Mouse (Mus musculus) hindbrain, embryonic 11.5 days (tissue): ENCODE measurements around the gene Fbxo11. TPM values are rescaled to one million over a fixed set of nuclear protein-coding genes. Genes with fewer than 3 reads are reported as not detected.
"Not testable (repeated sequence)": the region's sequence is repeated elsewhere in the genome, so short reads cannot be mapped to it uniquely, and the experiment has no call there.

Experiments used
- ATAC-seq: fragments of 200-750 bp; cut with Nextera tagmentation; 2 replicates; pipeline ENCODE4 v1.8.0; 2017; ENCODE audit warnings: mild to moderate bottlenecking, moderate TSS enrichment, moderate library complexity; ENCODE audit not compliant: low FRiP score
- DNase-seq: peaks from one replicate; pipeline ENCODE4 v3.0.0-alpha.2; 2015; ENCODE audit warnings: low spot score
- H3K27ac ChIP-seq: fragments of 300-500 bp; sonication (generic); 2 replicates; pipeline ENCODE4 v1.5.1; 2014; ENCODE audit warnings: mild to moderate bottlenecking, low read depth, low read length
- H3K27me3 ChIP-seq: fragments of 300-500 bp; sonication (generic); 2 replicates; pipeline ENCODE4 v1.6.1; 2014; ENCODE audit warnings: mild to moderate bottlenecking, low read length, moderate library complexity, mixed read lengths; ENCODE audit not compliant: control insufficient read depth, insufficient read depth
- H3K36me3 ChIP-seq: fragments of 300-500 bp; sonication (generic); 2 replicates; pipeline ENCODE4 v1.6.1; 2014; ENCODE audit warnings: mild to moderate bottlenecking, low read length, moderate library complexity, mixed read lengths; ENCODE audit not compliant: control insufficient read depth, insufficient read depth
- H3K4me1 ChIP-seq: fragments of 300-500 bp; sonication (generic); replicated peaks from 2 replicates; pipeline ENCODE4 v1.6.1; 2014; ENCODE audit warnings: low read length, mixed read lengths; ENCODE audit not compliant: control insufficient read depth, insufficient read depth
- H3K4me2 ChIP-seq: fragments of 300-500 bp; sonication (generic); replicated peaks from 2 replicates; pipeline ENCODE4 v1.6.1; 2014; ENCODE audit warnings: mild to moderate bottlenecking, low read depth, low read length
- H3K4me3 ChIP-seq: fragments of 300-500 bp; sonication (generic); 2 replicates; pipeline ENCODE4 v1.5.1; 2014; ENCODE audit warnings: low read depth, low read length
- H3K9ac ChIP-seq: fragments of 300-500 bp; sonication (generic); 2 replicates; pipeline ENCODE4 v1.6.1; 2014; ENCODE audit warnings: low read depth, low read length
- H3K9me3 ChIP-seq: fragments of 300-500 bp; sonication (generic); 2 replicates; pipeline ENCODE4 v1.6.1; 2016; ENCODE audit warnings: low read length; ENCODE audit not compliant: control insufficient read depth
- WGBS: fragments of 180-500 bp; shearing (Covaris S2); extraction: QIAGEN DNeasy Blood & Tissue Kit; methylation state at CpG from one replicate; pipeline ENCODE4 v1.1.7; 2014; 5-methylcytosine and 5-hydroxymethylcytosine counted together
- polyA plus RNA-seq: library from polyadenylated mRNA; unstranded; fragments of >200 nt; fragmentation: Nextera tagmentation; extraction: Ambion mirVana; gene quantifications from 2 replicates; pipeline ENCODE4 v1.2.1, GENCODE M21; 2014

The Fbxo11 gene
- polyA plus RNA-seq, 1 experiment from 2014 or later, result 41.5 TPM

DNA sequence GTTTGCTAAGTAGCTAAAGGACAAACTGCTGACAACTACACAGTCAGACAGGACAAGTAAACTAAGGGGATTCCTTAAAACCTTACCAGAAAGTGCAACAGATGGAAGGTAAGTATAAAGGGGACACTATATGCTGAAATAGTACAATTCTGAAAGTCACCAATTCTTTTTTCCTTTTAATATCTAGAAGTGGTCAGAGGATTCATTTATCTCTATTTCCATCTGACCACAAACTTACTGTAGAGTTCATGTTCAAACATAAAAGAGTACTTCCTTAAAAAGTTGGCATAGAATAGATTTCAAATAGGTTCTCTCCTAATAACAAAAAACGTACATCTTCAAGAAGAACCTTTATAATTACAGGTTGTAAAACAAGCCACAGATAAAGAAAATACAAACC, 71.8 kb downstream of the Fbxo11 start:
- Histone ChIP-seq H3K4me1 (no peaks in the 10 kb centered on the region), H3K27ac (no peak overlapping the region), H3K27me3 (no peaks in the 10 kb centered on the region), H3K4me2 (no peak overlapping the region), H3K36me3 (0 out of 2 replicates have a peak, but pooled peaks cover 2% of the 10 kb centered on the region), H3K9me3 (no peaks in the 10 kb centered on the region), H3K4me3 (no peak overlapping the region), H3K9ac (no peak overlapping the region)
- DNase-seq (no peak), ATAC-seq (no peak)
- WGBS, result 86% methylated on average over 1 of the region's 1 CpGs

DNA sequence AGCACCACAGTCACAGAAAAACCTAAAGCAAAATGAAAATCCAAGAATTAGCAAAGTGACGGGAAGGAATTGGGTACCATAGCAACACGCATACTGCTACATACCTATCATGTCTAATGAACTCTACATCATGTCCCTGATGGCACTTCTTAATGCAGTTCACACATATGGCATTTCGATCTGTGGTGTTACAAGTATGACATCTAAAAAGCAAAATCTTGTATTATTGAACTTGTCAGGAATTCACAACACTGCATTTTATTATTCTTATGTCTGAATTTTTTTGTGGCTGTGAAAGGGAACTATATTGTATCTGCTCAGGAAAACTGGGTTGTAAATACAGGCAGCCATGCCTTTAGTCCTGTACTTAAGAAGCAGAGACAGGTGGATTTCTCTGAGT, 72.9 kb downstream of the Fbxo11 start:
- no peak for DNase-seq
- no peak for ATAC-seq
- Histone ChIP-seq H3K27me3 (no peaks in the 10 kb centered on the region), H3K36me3 (0 out of 2 replicates have a peak, but pooled peaks cover 2% of the 10 kb centered on the region), H3K9ac (no peak overlapping the region), H3K4me2 (no peak overlapping the region), H3K4me3 (no peak overlapping the region), H3K9me3 (no peaks in the 10 kb centered on the region), H3K27ac (no peak overlapping the region), H3K4me1 (no peaks in the 10 kb centered on the region)
- WGBS, result 87% methylated on average over 3 of the region's 3 CpGs

DNA sequence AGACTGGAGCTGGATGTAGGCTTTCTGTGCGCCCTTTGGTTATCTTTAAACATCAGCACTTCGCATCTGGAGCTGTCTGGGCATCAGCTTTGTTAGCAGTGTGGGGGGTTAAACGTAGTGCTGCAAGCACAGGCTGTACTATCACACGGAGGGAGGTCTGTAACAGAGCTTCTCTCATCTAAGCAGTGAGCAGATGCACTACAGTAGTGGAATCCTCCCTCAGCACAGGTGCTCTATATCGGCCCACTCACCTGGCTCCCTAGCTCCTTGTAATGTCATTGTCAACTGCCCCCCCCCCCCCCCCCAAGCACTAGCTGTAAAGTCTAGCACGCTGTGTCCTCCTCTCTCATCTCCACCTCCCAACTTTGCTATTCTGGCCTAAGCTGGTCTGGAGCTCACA, 77.6 kb downstream of the Fbxo11 start:
- Histone ChIP-seq H3K9ac (no peak overlapping the region), H3K36me3 (peaks cover 12% of the 10 kb centered on the region; the same call in 1 of the 2 replicates), H3K27ac (no peak overlapping the region), H3K4me2 (no peak overlapping the region), H3K4me3 (no peak overlapping the region), H3K4me1 (no peaks in the 10 kb centered on the region), H3K9me3 (no peaks in the 10 kb centered on the region), H3K27me3 (no peaks in the 10 kb centered on the region)
- DNase-seq (no peak), ATAC-seq (no peak)
- WGBS, result 69% methylated on average over 6 of the region's 6 CpGs

DNA sequence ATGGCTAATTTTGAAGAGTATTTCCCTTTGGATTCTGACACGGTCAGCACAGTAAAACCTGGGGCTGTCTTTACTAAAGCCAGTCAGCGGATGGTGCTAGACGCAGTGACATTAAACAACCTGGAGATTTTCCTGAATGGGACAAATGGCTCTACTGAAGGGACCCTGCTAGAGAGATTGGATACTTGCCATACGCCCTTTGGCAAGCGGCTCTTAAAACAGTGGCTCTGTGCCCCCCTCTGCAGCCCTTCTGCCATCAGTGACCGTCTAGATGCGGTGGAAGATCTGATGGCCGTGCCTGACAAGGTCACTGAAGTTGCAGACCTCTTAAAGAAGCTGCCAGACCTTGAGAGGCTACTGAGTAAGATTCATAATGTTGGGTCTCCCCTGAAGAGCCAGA, 79.2 kb downstream of the Fbxo11 start:
- WGBS, result 88% methylated on average over 8 of the region's 8 CpGs
- Histone ChIP-seq H3K4me1 (no peaks in the 10 kb centered on the region), H3K36me3 (peaks cover 12% of the 10 kb centered on the region; the same call in 1 of the 2 replicates), H3K4me2 (no peak overlapping the region), H3K27me3 (no peaks in the 10 kb centered on the region), H3K27ac (no peak overlapping the region), H3K4me3 (no peak overlapping the region), H3K9ac (no peak overlapping the region), H3K9me3 (no peaks in the 10 kb centered on the region)
- no peak for DNase-seq
- ATAC-seq, result no peak

- no peak overlapping the region for H3K9ac ChIP-seq
- no peak for ATAC-seq
- H3K4me3 ChIP-seq, result no peak overlapping the region
- H3K4me2 ChIP-seq, result no peak overlapping the region
- no peaks in the 10 kb centered on the region for H3K4me1 ChIP-seq
- DNase-seq, result no peak
- WGBS, result 95% methylated on average over 20 of the region's 20 CpGs
- H3K27ac ChIP-seq, result no peak overlapping the region
- no peaks in the 10 kb centered on the region for H3K27me3 ChIP-seq
- peaks cover 12% of the 10 kb centered on the region; the same call in 1 of the 2 replicates for H3K36me3 ChIP-seq
- no peaks in the 10 kb centered on the region for H3K9me3 ChIP-seq
Observed at GRCm38 (mm10) chr17:87984440-87985214, 80.5 kb downstream of the Fbxo11 start.

GRCm38 (mm10) chr17:87983313-87983712, 81.8 kb downstream of the Fbxo11 start:
- H3K27ac ChIP-seq, result no peak overlapping the region
- H3K4me2 ChIP-seq, result no peak overlapping the region
- WGBS, result 79% methylated on average over 4 of the region's 4 CpGs
- H3K9ac ChIP-seq, result no peak overlapping the region
- no peak for ATAC-seq
- H3K36me3 ChIP-seq, result peaks cover 10% of the 10 kb centered on the region; the same call in 1 of the 2 replicates
- no peaks in the 10 kb centered on the region for H3K4me1 ChIP-seq
- no peak overlapping the region for H3K4me3 ChIP-seq
- no peaks in the 10 kb centered on the region for H3K27me3 ChIP-seq
- H3K9me3 ChIP-seq, result no peaks in the 10 kb centered on the region
- DNase-seq, result no peak

DNA sequence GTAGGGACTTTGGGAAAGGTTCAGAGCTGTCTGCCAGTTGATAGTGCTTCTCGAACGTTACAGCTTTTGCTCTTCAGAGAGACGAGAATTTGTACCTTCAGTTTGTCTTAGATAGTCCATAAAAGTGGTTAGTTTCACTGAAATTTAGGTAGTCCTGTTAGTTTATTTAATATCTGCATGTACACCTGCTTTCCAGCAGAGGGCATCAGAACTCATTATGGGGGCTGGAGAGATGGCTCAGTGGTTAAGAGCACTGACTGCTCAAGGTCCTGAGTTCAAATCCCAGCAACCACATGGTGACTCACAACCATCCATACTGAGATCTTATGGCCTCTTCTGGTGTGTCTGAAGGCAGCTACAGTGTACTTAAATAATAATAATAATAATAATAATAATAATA, 83.0 kb downstream of the Fbxo11 start:
- WGBS, result 89% methylated on average over 3 of the region's 3 CpGs
- DNase-seq (no peak), ATAC-seq (no peak)
- H3K4me3 ChIP-seq, result no peak overlapping the region
- H3K36me3 ChIP-seq, result peaks cover 10% of the 10 kb centered on the region; the same call in 1 of the 2 replicates
- H3K9ac ChIP-seq, result no peak overlapping the region
- no peaks in the 10 kb centered on the region for H3K27me3 ChIP-seq
- no peak overlapping the region for H3K27ac ChIP-seq
- no peaks in the 10 kb centered on the region for H3K4me1 ChIP-seq
- H3K9me3 ChIP-seq, result no peaks in the 10 kb centered on the region
- no peak overlapping the region for H3K4me2 ChIP-seq

DNA sequence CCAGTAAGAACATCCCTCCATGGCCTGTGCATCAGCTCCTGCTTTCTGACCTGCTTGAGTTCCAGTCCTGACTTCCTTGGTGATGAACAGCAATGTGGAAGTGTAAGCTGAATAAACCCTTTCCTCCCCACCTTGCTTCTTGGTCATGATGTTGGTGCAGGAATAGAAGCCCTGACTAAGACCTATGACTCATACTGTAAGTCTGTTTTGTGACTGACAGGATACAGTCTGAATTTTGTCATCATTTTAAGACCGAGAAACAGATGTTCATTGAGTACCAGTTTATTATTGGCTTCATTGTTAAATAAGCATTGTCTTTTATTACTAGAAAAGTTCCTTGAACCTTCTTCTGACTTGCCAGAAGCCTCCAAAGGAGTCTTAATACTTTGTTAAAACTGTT, 85.4 kb downstream of the Fbxo11 start:
- H3K4me1 ChIP-seq, H3K9ac ChIP-seq, H3K9me3 ChIP-seq, H3K4me2 ChIP-seq, H3K27ac ChIP-seq, DNase-seq, H3K36me3 ChIP-seq, ATAC-seq, H3K27me3 ChIP-seq, H3K4me3 ChIP-seq: not testable (repeated sequence)
- whole genome bisulfite sequencing, result 100% methylated on average over 1 of the region's 1 CpGs

DNA sequence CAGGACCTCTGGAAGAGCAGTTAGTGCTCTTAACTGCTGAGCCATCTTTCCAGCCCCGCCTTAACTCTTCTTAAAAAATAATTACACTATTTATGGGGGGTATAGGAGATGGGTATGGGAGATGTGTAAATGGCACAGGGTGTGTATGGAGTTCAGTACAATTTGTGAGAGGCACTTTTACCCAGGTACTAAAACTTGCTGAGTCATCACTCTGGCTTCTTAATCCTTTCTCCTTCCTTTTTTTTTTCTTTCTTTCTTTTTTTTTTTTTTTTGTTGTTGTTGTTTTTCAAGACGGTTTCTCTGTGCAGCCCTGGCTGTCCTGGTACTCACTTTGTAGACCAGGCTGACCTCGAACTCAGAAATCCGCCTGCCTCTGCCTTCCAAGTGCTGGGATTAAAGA, 88.2 kb downstream of the Fbxo11 start:
- WGBS, result 94% methylated on average over 4 of the region's 4 CpGs

More for the DNA sequence above, 88.2 kb downstream of the Fbxo11 start:
- not testable (repeated sequence) for H3K9ac ChIP-seq, H3K36me3 ChIP-seq, ATAC-seq, H3K9me3 ChIP-seq, H3K4me3 ChIP-seq, H3K27me3 ChIP-seq, H3K4me1 ChIP-seq, H3K4me2 ChIP-seq, DNase-seq, H3K27ac ChIP-seq
